Mouse (Mus musculus): Measurements from ENCODE around the gene Gtf2h4. TPM values are rescaled to one million over a fixed set of nuclear protein-coding genes. Genes with fewer than 3 reads are reported as not detected.

Gtf2h4 gene
- polyA plus RNA-seq, 1 experiment from 2014 or later, result 39.5 TPM

GRCm38 (mm10) chr17:35697429-35697758 lies 23.9 kb upstream of the Gtf2h4 start:
- WGBS, result 8% methylated on average over 1 of the region's 1 CpGs
- H3K4me1 ChIP-seq, result peaks cover 47% of the 10 kb centered on the region
- peak overlapping the region; percentile 61 for H3K4me3 ChIP-seq (replicated peaks)
- peak overlapping the region; percentile 77 for H3K4me2 ChIP-seq (replicated peaks)
- H3K27ac ChIP-seq (replicated peaks), result peak overlapping the region; percentile 99
- H3K9ac ChIP-seq, result 0 out of 2 replicates have a peak overlapping the region, but pooled peaks have one; percentile 37
- H3K9me3 ChIP-seq (replicated peaks), result peaks cover 5% of the 10 kb centered on the region; the same call in 1 of the 2 replicates
- no peak for ATAC-seq (ENCODE audit: insufficient number of reproducible peaks, low FRiP score, low TSS enrichment, low read depth)
- no peaks in the 10 kb centered on the region for H3K27me3 ChIP-seq
- H3K36me3 ChIP-seq, result peaks cover 25% of the 10 kb centered on the region

GRCm38 (mm10) chr17:35696691-35697090 lies 23.2 kb upstream of the Gtf2h4 start:
- Histone ChIP-seq H3K4me3 (replicated peaks) (peak overlapping the region; percentile 61), H3K4me1 (peaks cover 40% of the 10 kb centered on the region), H3K9ac (no peak overlapping the region), H3K9me3 (replicated peaks) (peaks cover 5% of the 10 kb centered on the region; the same call in 1 of the 2 replicates), H3K4me2 (replicated peaks) (peak overlapping the region; percentile 77), H3K27me3 (no peaks in the 10 kb centered on the region), H3K36me3 (peaks cover 32% of the 10 kb centered on the region), H3K27ac (replicated peaks) (peak overlapping the region; percentile 99; the same call in 1 of the 2 replicates)
- 8% methylated on average over 6 of the region's 6 CpGs for WGBS
- ATAC-seq (ENCODE audit: insufficient number of reproducible peaks, low FRiP score, low TSS enrichment, low read depth), result no peak

- H3K9ac ChIP-seq, result no peak overlapping the region
- H3K4me3 ChIP-seq (replicated peaks), result no peak overlapping the region
- no peak for ATAC-seq (ENCODE audit: insufficient number of reproducible peaks, low FRiP score, low TSS enrichment, low read depth)
- H3K36me3 ChIP-seq, result peaks cover 46% of the 10 kb centered on the region
- peaks cover 33% of the 10 kb centered on the region for H3K4me1 ChIP-seq
- no peak overlapping the region for H3K4me2 ChIP-seq (replicated peaks)
- no peaks in the 10 kb centered on the region for H3K27me3 ChIP-seq
- WGBS, result 89% methylated on average over 2 of the region's 2 CpGs
- H3K9me3 ChIP-seq (replicated peaks), result peaks cover 5% of the 10 kb centered on the region; the same call in 1 of the 2 replicates
- no peak overlapping the region for H3K27ac ChIP-seq (replicated peaks)
Measured at GRCm38 (mm10) chr17:35695289-35695688, 21.8 kb upstream of the Gtf2h4 start.

GRCm38 (mm10) chr17:35693906-35694305 lies 20.4 kb upstream of the Gtf2h4 start:
- peaks cover 5% of the 10 kb centered on the region; the same call in 1 of the 2 replicates for H3K9me3 ChIP-seq (replicated peaks)
- H3K9ac ChIP-seq, result no peak overlapping the region
- no peak overlapping the region for H3K4me2 ChIP-seq (replicated peaks)
- no peaks in the 10 kb centered on the region for H3K27me3 ChIP-seq
- H3K27ac ChIP-seq (replicated peaks), result no peak overlapping the region
- H3K4me1 ChIP-seq, result peaks cover 22% of the 10 kb centered on the region
- peaks cover 59% of the 10 kb centered on the region for H3K36me3 ChIP-seq
- WGBS, result 88% methylated on average over 5 of the region's 5 CpGs
- ATAC-seq (ENCODE audit: insufficient number of reproducible peaks, low FRiP score, low TSS enrichment, low read depth), result no peak
- H3K4me3 ChIP-seq (replicated peaks), result no peak overlapping the region

DNA sequence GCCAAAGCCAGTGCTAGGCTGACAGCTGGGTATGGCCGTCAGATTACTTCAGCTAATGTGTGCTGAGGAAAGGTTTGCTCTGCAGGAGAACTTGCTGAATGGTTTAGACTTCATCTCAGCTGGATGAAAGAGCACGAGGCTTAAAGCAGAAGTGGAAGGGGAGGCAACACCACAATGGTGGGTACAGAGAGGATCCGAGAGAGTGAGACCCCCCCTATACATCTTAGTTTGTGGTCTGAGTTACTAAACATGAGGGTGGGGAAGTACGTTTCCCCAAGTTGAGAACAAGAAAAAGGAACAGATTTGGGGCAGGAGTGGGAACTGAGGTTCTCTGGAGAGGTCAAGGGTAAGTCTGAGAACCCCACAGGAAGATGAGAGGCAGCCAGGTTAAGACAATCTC lies 18.8 kb upstream of the Gtf2h4 start:
- Histone ChIP-seq H3K9ac (no peak overlapping the region), H3K9me3 (replicated peaks) (peaks cover 5% of the 10 kb centered on the region; the same call in 1 of the 2 replicates), H3K4me1 (peaks cover 10% of the 10 kb centered on the region), H3K36me3 (peaks cover 74% of the 10 kb centered on the region), H3K27ac (replicated peaks) (no peak overlapping the region), H3K4me2 (replicated peaks) (no peak overlapping the region), H3K4me3 (replicated peaks) (no peak overlapping the region), H3K27me3 (no peaks in the 10 kb centered on the region)
- 72% methylated on average over 4 of the region's 4 CpGs for WGBS
- no peak for ATAC-seq (ENCODE audit: insufficient number of reproducible peaks, low FRiP score, low TSS enrichment, low read depth)

GRCm38 (mm10) chr17:35691811-35692210 lies 18.3 kb upstream of the Gtf2h4 start:
- WGBS, result 73% methylated on average over 4 of the region's 4 CpGs
- Histone ChIP-seq H3K36me3 (peaks cover 80% of the 10 kb centered on the region), H3K27ac (replicated peaks) (no peak overlapping the region), H3K4me3 (replicated peaks) (no peak overlapping the region), H3K4me2 (replicated peaks) (no peak overlapping the region), H3K4me1 (peaks cover 4% of the 10 kb centered on the region), H3K9ac (no peak overlapping the region), H3K27me3 (no peaks in the 10 kb centered on the region), H3K9me3 (replicated peaks) (peaks cover 5% of the 10 kb centered on the region; the same call in 1 of the 2 replicates)
- ATAC-seq (ENCODE audit: insufficient number of reproducible peaks, low FRiP score, low TSS enrichment, low read depth), result no peak

GRCm38 (mm10) chr17:35689936-35690645 lies 16.6 kb upstream of the Gtf2h4 start:
- ATAC-seq (ENCODE audit: insufficient number of reproducible peaks, low FRiP score, low TSS enrichment, low read depth), result no peak
- H3K9me3 ChIP-seq (replicated peaks), result no peaks in the 10 kb centered on the region
- no peak overlapping the region for H3K4me3 ChIP-seq (replicated peaks)
- H3K27ac ChIP-seq (replicated peaks), result no peak overlapping the region
- no peak overlapping the region for H3K4me2 ChIP-seq (replicated peaks)
- 85% methylated on average over 18 of the region's 18 CpGs for WGBS
- H3K4me1 ChIP-seq, result 0 out of 2 replicates have a peak, but pooled peaks cover 2% of the 10 kb centered on the region
- H3K9ac ChIP-seq, result no peak overlapping the region
- no peaks in the 10 kb centered on the region for H3K27me3 ChIP-seq
- H3K36me3 ChIP-seq, result peaks cover 88% of the 10 kb centered on the region

GRCm38 (mm10) chr17:35688347-35689175 lies 15.0 kb upstream of the Gtf2h4 start:
- Histone ChIP-seq H3K9ac (no peak overlapping the region), H3K27me3 (no peaks in the 10 kb centered on the region), H3K4me3 (replicated peaks) (no peak overlapping the region), H3K4me1 (0 out of 2 replicates have a peak, but pooled peaks cover 2% of the 10 kb centered on the region), H3K4me2 (replicated peaks) (no peak overlapping the region), H3K9me3 (replicated peaks) (no peaks in the 10 kb centered on the region), H3K36me3 (peaks cover 98% of the 10 kb centered on the region), H3K27ac (replicated peaks) (no peak overlapping the region)
- 90% methylated on average over 25 of the region's 25 CpGs for WGBS
- ATAC-seq (ENCODE audit: insufficient number of reproducible peaks, low FRiP score, low TSS enrichment, low read depth), result no peak

DNA sequence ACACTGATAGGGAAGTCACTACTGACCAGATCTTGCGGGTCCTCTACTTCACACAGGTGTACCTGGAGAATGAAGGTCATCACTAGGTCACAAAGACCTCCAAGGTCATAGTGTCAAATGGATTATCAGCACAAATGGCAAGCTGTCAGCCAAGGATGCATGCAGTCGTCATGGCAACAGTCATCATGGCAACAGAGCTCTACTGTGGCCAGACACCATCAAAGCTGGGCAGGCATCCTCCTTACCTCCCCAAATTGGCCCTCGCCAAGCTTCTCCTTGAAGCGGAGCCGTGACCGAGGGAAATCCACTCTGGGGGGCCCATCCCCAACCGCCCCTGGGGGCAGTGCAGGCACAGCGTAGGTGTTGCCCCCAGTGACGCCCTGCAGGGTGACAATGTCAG lies 11.5 kb upstream of the Gtf2h4 start:
- Histone ChIP-seq H3K27me3 (no peaks in the 10 kb centered on the region), H3K9me3 (replicated peaks) (no peaks in the 10 kb centered on the region), H3K4me2 (replicated peaks) (no peak overlapping the region), H3K27ac (replicated peaks) (no peak overlapping the region), H3K4me1 (0 out of 2 replicates have a peak, but pooled peaks cover 2% of the 10 kb centered on the region), H3K4me3 (replicated peaks) (no peak overlapping the region), H3K9ac (no peak overlapping the region), H3K36me3 (peaks cover 93% of the 10 kb centered on the region)
- no peak for ATAC-seq (ENCODE audit: insufficient number of reproducible peaks, low FRiP score, low TSS enrichment, low read depth)
- 78% methylated on average over 9 of the region's 9 CpGs for WGBS

DNA sequence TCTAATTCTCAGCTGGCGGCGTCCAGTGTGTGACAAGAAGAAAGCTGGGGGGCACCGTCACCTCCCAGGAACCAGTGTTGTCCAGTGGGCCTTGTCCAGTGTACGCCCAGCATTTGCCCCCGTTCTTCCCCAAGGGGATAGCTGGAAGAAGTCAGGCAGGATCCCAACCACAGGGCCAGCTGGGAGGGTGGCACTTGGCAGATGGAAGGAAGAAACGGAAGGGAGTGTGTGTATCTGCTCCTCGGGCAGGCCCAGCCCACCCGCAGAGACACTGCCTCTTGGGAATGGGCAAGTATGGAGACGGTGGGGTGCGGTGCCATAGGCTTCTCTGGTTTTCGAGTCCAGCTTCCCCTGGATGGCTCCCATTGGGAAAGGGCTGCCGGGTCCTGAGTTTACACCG lies 8.4 kb upstream of the Gtf2h4 start:
- Histone ChIP-seq H3K27me3 (no peaks in the 10 kb centered on the region), H3K9me3 (replicated peaks) (no peaks in the 10 kb centered on the region), H3K27ac (replicated peaks) (no peak overlapping the region), H3K36me3 (peaks cover 63% of the 10 kb centered on the region), H3K4me2 (replicated peaks) (no peak overlapping the region), H3K4me3 (replicated peaks) (no peak overlapping the region), H3K9ac (no peak overlapping the region), H3K4me1 (no peaks in the 10 kb centered on the region)
- ATAC-seq (ENCODE audit: insufficient number of reproducible peaks, low FRiP score, low TSS enrichment, low read depth), result no peak
- 78% methylated on average over 13 of the region's 13 CpGs for WGBS

- Histone ChIP-seq H3K4me1 (no peaks in the 10 kb centered on the region), H3K9me3 (replicated peaks) (no peaks in the 10 kb centered on the region), H3K36me3 (peaks cover 49% of the 10 kb centered on the region), H3K4me2 (replicated peaks) (no peak overlapping the region), H3K27ac (replicated peaks) (no peak overlapping the region), H3K9ac (no peak overlapping the region), H3K27me3 (no peaks in the 10 kb centered on the region), H3K4me3 (replicated peaks) (no peak overlapping the region)
- WGBS, result 30% methylated on average over 6 of the region's 6 CpGs
- 0 out of 2 replicates have a peak, but pooled peaks have one; percentile 43 for ATAC-seq (ENCODE audit: insufficient number of reproducible peaks, low FRiP score, low TSS enrichment, low read depth)
Measured at GRCm38 (mm10) chr17:35680591-35680990, 7.1 kb upstream of the Gtf2h4 start.
